Mouse (Mus musculus) midbrain, embryonic 16.5 days (tissue): ENCODE data around the gene Il16. TPM values are rescaled to one million over a fixed set of nuclear protein-coding genes. Genes with fewer than 3 reads are reported as not detected.

Experiments
- ATAC-seq: fragments of 200-750 bp; cut with Nextera tagmentation; 2 replicates; pipeline ENCODE4 v1.8.0; 2017; ENCODE audit warnings: moderate TSS enrichment
- H3K27ac ChIP-seq: fragments of 300-500 bp; sonication (generic); 2 replicates; pipeline ENCODE4 v1.5.1; 2014; ENCODE audit warnings: mild to moderate bottlenecking, low read length, mixed read lengths
- H3K27me3 ChIP-seq: fragments of 300-500 bp; sonication (generic); 2 replicates; pipeline ENCODE4 v1.6.1; 2014; ENCODE audit warnings: low read depth, low read length, mixed read lengths; ENCODE audit not compliant: control insufficient read depth, insufficient read depth
- H3K36me3 ChIP-seq: fragments of 300-500 bp; sonication (generic); 2 replicates; pipeline ENCODE4 v1.6.1; 2014; ENCODE audit warnings: mild to moderate bottlenecking, low read length, moderate library complexity, mixed read lengths; ENCODE audit not compliant: control insufficient read depth, insufficient read depth
- H3K4me1 ChIP-seq: fragments of 300-500 bp; sonication (generic); 2 replicates; pipeline ENCODE4 v1.6.1; 2014; ENCODE audit warnings: mild to moderate bottlenecking, low read length, mixed read lengths; ENCODE audit not compliant: control insufficient read depth, insufficient read depth
- H3K4me2 ChIP-seq: fragments of 300-500 bp; sonication (generic); 2 replicates; pipeline ENCODE4 v1.6.1; 2014; ENCODE audit warnings: mild to moderate bottlenecking, low read length, mixed read lengths
- H3K4me3 ChIP-seq: fragments of 300-500 bp; sonication (generic); 2 replicates; pipeline ENCODE4 v1.5.1; 2014; ENCODE audit warnings: low read depth, mild to moderate bottlenecking, low read length, moderate library complexity, mixed read lengths
- H3K9ac ChIP-seq: fragments of 300-500 bp; sonication (generic); 2 replicates; pipeline ENCODE4 v1.6.1; 2014; ENCODE audit warnings: low read depth, low read length, mixed read lengths
- H3K9me3 ChIP-seq: fragments of 300-500 bp; sonication (generic); replicated peaks from 2 replicates; pipeline ENCODE4 v1.6.1; 2014; ENCODE audit warnings: mild to moderate bottlenecking, low read length, mixed read lengths; ENCODE audit not compliant: control insufficient read depth, poor library complexity, severe bottlenecking
- WGBS: fragments of 180-500 bp; shearing (Covaris S2); extraction: QIAGEN DNeasy Blood & Tissue Kit; methylation state at CpG from one replicate; pipeline ENCODE4 v1.1.7; 2014; 5-methylcytosine and 5-hydroxymethylcytosine counted together
- polyA plus RNA-seq: library from polyadenylated mRNA; unstranded; fragments of >200 nt; fragmentation: Nextera tagmentation; extraction: Ambion mirVana; gene quantifications from 2 replicates; pipeline ENCODE4 v1.2.1, GENCODE M21; 2015

Gene Il16
- polyA plus RNA-seq, 1 experiment from 2014 or later = 0.84 TPM

DNA sequence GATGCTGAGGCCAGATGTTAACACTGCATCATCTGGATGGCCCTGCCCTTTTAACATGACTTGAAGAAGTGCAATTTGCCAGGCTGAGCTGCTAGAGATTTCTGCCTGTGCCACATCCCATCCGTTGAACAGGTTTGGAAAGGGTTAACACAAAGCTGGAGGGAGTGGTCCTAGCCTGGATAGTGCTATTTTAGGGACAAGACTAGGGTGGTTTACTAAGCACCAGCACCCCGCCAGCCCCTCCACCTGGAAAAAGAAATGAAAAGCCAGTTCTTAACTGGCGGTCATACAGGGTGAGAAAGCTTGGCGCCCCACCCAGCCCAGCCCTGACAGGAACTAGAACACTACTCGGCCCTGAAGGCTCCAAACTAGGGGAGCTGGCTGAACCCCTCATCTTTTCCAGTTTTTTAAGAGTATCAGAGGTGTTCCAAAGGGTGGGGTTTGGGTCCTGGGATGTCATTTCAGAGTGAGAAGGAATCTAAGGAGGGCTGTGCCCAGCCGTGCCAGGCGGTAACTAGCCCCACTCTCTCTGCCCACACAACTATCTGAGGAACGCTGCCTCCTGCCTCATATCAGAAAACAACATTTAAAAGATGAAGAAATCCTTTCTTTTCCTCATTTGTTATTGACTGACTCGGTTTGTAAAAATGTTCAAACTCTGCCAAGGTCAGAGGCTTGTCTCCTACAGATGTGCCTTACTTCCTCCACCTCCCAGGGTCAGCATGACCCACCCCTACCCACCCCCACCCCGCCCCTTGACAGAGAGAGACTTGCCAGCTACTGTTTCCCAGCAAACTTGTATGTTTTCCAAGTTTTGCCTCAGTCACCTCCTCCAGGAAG lies 6.7 kb downstream of the Il16 start:
- Histone ChIP-seq H3K9ac (no peak overlapping the region), H3K27ac (no peak overlapping the region), H3K36me3 (no peaks in the 10 kb centered on the region), H3K4me1 (no peaks in the 10 kb centered on the region), H3K4me2 (no peak overlapping the region), H3K27me3 (no peaks in the 10 kb centered on the region), H3K9me3 (no peaks in the 10 kb centered on the region), H3K4me3 (no peak overlapping the region)
- WGBS = 80% methylated on average over 10 of the region's 10 CpGs
- no peak for ATAC-seq

DNA sequence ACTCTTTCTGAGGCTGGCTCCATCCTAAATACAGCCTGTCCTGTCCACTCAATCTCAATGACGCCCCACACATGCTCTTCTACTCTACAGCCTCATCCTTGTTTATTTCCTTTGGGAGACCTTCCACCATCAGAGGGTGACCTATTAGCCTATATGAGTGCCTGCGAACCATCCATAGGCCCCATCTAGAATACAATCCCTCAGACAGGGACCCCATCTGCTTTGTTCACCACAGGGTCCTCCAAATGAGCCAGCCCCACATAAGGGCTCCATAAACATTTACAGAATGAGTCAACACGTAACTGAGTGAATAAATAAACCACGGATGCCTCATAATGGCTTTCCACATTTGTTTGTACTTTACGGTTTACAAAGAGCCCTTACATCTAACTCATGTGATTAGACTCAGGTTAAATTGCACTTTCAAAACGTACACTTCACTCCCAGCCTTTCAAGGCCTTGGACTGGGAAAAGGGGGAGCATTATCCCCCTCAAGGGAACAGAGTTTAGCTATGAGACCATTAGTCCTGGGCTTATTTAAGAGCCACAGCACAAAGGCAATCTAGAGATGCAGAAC lies 7.5 kb downstream of the Il16 start:
- Histone ChIP-seq H3K9ac (no peak overlapping the region), H3K4me3 (no peak overlapping the region), H3K36me3 (no peaks in the 10 kb centered on the region), H3K27me3 (no peaks in the 10 kb centered on the region), H3K4me2 (no peak overlapping the region), H3K27ac (no peak overlapping the region), H3K4me1 (no peaks in the 10 kb centered on the region), H3K9me3 (no peaks in the 10 kb centered on the region)
- WGBS = 79% methylated on average over 6 of the region's 6 CpGs
- no peak for ATAC-seq

DNA sequence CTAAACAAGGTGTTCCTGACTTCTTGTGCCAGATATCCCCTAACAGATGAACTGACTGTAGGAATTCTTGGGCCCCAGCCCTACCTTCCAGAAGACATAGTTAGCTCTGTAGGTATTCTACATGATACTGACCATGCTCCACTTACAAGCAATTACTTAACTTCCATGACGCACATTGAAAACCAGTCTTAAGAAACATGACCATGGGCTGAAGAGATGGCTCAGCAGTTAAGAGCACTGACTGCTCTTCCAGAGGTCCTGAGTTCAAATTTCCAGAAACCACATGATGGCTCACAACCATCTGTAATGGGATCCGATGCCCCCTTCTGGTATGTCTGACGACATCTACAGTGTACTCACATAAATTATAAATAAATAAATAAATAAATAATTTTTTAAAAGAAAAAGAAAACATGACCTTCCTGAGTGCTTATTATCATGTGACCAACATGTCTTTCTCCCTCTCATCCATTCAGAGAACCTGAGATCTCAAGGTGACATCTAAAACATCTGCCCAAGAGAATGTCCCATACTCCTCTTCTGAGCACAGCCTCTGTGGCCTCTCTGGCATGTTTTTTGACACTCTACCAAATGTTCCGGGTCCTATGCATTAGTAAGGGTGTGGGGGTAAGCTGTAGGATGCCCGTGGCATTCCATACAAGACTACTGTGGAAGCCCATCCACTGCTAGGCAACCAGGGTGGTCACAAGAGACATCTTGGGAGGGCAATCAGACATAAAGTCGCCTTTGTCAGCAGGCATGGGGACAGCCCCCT lies 9.0 kb downstream of the Il16 start:
- ATAC-seq = no peak
- Histone ChIP-seq H3K27ac (no peak overlapping the region), H3K36me3 (no peaks in the 10 kb centered on the region), H3K9ac (no peak overlapping the region), H3K4me3 (no peak overlapping the region), H3K4me1 (no peaks in the 10 kb centered on the region), H3K4me2 (no peak overlapping the region), H3K27me3 (no peaks in the 10 kb centered on the region), H3K9me3 (no peaks in the 10 kb centered on the region)
- WGBS = 89% methylated on average over 6 of the region's 6 CpGs

DNA sequence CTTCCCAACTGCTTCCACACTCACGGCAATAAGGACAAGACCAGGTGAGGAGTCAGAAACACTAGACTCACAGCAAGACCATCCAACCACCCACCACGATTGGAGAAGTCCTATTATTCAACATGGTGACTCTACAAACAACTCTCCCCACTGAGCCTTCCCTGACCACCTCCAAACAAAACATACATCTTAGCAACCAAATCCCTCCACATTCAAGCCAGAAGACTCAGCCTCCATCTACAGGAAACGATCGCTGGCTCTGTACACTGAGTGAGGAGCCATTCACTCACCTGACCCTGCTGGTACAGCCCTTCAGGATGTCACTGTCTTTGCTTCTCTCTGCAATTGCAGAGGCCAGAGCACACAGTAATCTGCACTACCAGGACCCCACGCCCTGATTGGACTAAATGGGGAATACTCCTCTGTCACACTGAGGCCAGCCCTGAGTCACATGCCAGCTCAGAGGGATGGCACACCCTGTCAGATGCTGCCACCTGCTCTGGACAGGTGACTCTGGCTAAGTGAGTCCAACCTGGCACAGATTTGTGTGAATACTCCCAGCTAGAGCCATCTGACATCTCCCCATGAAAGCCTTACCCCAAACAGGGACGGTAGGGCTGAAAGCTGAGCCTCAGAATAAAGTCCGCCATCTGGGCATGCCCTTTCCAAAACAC lies 10.3 kb downstream of the Il16 start:
- Histone ChIP-seq H3K4me2 (no peak overlapping the region), H3K9me3 (no peaks in the 10 kb centered on the region), H3K4me1 (no peaks in the 10 kb centered on the region), H3K9ac (no peak overlapping the region), H3K27ac (no peak overlapping the region), H3K27me3 (no peaks in the 10 kb centered on the region), H3K36me3 (no peaks in the 10 kb centered on the region), H3K4me3 (no peak overlapping the region)
- 84% methylated on average over 7 of the region's 7 CpGs for WGBS
- no peak for ATAC-seq

DNA sequence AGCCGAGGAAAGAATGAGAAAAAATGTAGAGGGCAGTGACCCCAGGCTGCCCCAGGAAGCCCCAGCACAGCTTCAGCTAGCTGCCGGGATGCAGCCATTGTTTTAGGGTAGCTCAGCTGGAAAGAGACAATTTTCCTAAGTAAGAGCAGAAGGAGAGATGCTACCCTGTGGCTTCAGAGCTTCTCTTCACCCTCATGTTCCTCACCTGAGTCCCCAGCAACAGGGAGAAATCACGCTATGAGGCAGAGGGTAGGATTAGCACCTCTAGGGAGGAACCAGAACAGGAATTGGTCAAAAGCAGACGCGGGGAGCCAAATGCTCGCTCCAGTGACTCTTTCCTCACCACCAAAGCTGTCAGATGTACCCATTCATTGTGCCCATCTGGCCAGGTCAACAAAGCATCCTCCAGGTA lies 10.8 kb downstream of the Il16 start:
- no peak for ATAC-seq
- Histone ChIP-seq H3K4me3 (no peak overlapping the region), H3K27me3 (no peaks in the 10 kb centered on the region), H3K36me3 (no peaks in the 10 kb centered on the region), H3K4me2 (no peak overlapping the region), H3K9ac (no peak overlapping the region), H3K27ac (no peak overlapping the region), H3K4me1 (no peaks in the 10 kb centered on the region), H3K9me3 (no peaks in the 10 kb centered on the region)
- 60% methylated on average over 6 of the region's 6 CpGs for WGBS

DNA sequence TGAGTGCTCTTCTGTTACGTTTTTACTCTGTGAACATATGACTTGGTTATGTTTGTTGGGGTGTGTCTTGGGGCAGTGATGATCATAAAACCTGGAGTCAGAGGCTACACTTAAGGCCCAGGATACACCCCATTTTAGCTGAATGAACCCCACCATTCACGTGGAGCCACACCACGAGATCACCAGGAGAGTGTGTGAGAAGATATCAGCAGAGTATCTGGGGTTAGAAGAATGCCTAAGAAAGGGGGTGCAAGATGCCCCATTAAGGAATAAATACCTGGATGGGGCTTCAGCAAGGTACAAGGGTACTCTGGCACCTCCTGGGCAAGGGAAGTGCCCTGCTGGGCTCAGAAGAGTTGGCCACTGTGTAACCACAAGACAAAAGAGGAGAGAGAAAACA lies 11.3 kb downstream of the Il16 start:
- no peak overlapping the region for H3K4me3 ChIP-seq
- no peak for ATAC-seq
- H3K27ac ChIP-seq = no peak overlapping the region
- 89% methylated on average over 3 of the region's 3 CpGs for WGBS
- no peaks in the 10 kb centered on the region for H3K27me3 ChIP-seq
- no peaks in the 10 kb centered on the region for H3K9me3 ChIP-seq
- no peak overlapping the region for H3K9ac ChIP-seq
- H3K4me2 ChIP-seq = no peak overlapping the region
- no peaks in the 10 kb centered on the region for H3K4me1 ChIP-seq
- H3K36me3 ChIP-seq = no peaks in the 10 kb centered on the region

DNA sequence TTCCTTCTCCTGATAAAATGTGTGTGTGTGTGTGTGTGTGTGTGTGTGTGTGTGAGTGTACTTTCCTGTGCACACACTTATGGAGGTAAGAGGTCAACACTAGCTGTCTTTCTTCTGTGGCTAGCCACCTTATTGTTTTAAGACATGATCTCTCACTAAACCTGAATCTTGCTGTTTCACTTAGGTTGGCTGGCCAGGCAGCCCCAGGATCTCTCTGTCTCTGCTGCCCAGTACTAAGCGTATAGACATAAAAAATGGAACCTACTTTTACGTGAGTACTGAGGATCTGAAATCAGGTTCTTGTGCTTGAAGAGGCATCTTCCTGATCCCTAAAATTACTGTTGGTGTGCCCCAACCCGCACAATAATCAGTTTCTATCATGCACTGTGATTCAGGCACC lies 12.7 kb downstream of the Il16 start:
- Histone ChIP-seq H3K9me3 (no peaks in the 10 kb centered on the region), H3K36me3 (no peaks in the 10 kb centered on the region)
- ATAC-seq = no peak

DNA sequence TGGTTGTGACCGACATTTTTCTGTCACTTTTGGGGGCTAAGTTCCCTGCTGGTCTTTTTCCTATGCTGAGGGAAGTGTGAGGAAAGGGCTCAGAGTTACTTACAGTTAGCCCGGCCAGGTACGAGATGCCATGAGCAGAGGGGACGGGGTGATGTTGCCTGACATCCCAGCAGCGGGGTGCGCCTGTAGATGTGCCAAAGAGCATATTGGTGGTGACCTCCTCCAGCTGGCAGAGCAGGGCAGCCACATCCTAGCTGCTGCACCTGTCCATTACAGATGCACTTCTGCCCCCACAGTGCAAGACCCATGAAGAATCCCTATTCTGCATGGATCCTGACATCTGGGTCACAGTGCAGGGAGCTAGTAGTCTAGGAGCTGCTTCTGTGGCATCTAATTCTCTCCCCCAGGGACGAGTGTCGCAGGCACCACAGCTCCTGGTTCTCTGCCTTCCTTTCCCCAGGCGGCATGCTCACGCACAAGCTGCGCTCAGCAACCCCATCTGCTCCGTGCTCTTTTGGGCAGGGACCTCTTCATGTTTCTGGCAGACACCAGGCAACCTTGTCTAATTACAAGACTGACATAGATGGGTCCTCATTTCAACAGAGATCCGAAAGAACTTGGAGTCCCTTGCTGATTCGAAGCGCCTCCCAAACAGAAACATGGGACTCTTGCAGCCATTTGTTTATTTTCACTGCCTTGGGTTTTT lies 13.4 kb downstream of the Il16 start:
- Histone ChIP-seq H3K9me3 (no peaks in the 10 kb centered on the region), H3K36me3 (no peaks in the 10 kb centered on the region), H3K4me3 (no peak overlapping the region), H3K4me2 (no peak overlapping the region), H3K27me3 (no peaks in the 10 kb centered on the region), H3K9ac (no peak overlapping the region), H3K27ac (no peak overlapping the region), H3K4me1 (no peaks in the 10 kb centered on the region)
- WGBS = 76% methylated on average over 15 of the region's 15 CpGs
- no peak for ATAC-seq

More for the DNA sequence above, 12.7 kb downstream of the Il16 start:
- Histone ChIP-seq H3K4me2 (no peak overlapping the region), H3K4me3 (no peak overlapping the region), H3K27me3 (no peaks in the 10 kb centered on the region), H3K9ac (no peak overlapping the region), H3K4me1 (no peaks in the 10 kb centered on the region), H3K27ac (no peak overlapping the region)
- 92% methylated on average over 3 of the region's 3 CpGs for WGBS
